ENCODE assay signal across 21 mouse cellular contexts in genomic region chr3:79589671-79590070, GRCm38 (mm10). TPM values are rescaled to one million over a fixed set of nuclear protein-coding genes. Genes with fewer than 3 reads are reported as not detected.
"Had no signal": no experiment of that assay in that cellular context is flagged by ENCODE, and none has a peak within 500 bp of the region (broad histone marks: within the 10 kb centered on the region; RNA-seq: fewer than 3 reads in every experiment).

No protein-coding gene starts in this region.

- H3K27ac ChIP-seq: intestine, embryonic 15.5 days; kidney, postnatal 0 days; left cerebral cortex, adult 2 months; limb, embryonic 12.5 days; limb, embryonic 15.5 days; liver, embryonic 12.5 days; midbrain, embryonic 12.5 days; neural tube, embryonic 13.5 days; stomach, embryonic 15.5 days had no signal

- H3K9me3 ChIP-seq: intestine, embryonic 15.5 days; limb, embryonic 12.5 days; limb, embryonic 15.5 days; liver, embryonic 12.5 days; liver, embryonic 15.5 days; midbrain, embryonic 12.5 days; neural tube, embryonic 13.5 days; stomach, embryonic 15.5 days had no signal

- H3K9ac ChIP-seq: intestine, embryonic 15.5 days; limb, embryonic 12.5 days; limb, embryonic 15.5 days; liver, embryonic 15.5 days; midbrain, embryonic 12.5 days; neural tube, embryonic 13.5 days; stomach, embryonic 15.5 days had no signal

- DNase-seq: layer of hippocampus, postnatal 36 days; lung, adult 2 months; lung, postnatal 14 days; lung, postnatal 4 days; retina, postnatal 1 day; right cerebral cortex, postnatal 25 days; spleen, adult 18-20 months; thymus, postnatal 25 days had no signal

- H3K27me3 ChIP-seq: intestine, embryonic 15.5 days; limb, embryonic 12.5 days; limb, embryonic 15.5 days; liver, embryonic 12.5 days; liver, embryonic 15.5 days; midbrain, embryonic 12.5 days; neural tube, embryonic 13.5 days; stomach, embryonic 15.5 days had no signal

- H3K4me2 ChIP-seq: intestine, embryonic 15.5 days; limb, embryonic 12.5 days; limb, embryonic 15.5 days; midbrain, embryonic 12.5 days; neural tube, embryonic 13.5 days; stomach, embryonic 15.5 days had no signal

- ATAC-seq: hindbrain, embryonic 16.5 days; intestine, embryonic 15.5 days; liver, embryonic 12.5 days; midbrain, embryonic 16.5 days had no signal

- H3K4me3 ChIP-seq: intestine, embryonic 15.5 days; left cerebral cortex, adult 2 months; limb, embryonic 12.5 days; limb, embryonic 15.5 days; midbrain, embryonic 12.5 days; neural tube, embryonic 13.5 days; stomach, embryonic 15.5 days had no signal

- H3K36me3 ChIP-seq: intestine, embryonic 15.5 days; stomach, embryonic 15.5 days had no signal

RNA-seq across cellular contexts. Expression of gene 4930579G24Rik, which starts 39.2 kb away (rescaled TPM):
- total RNA-seq: monocyte, adult 5-6 weeks had no signal
